Mouse (Mus musculus): Measurements from ENCODE around the gene Tmem95. TPM values are rescaled to one million over a fixed set of nuclear protein-coding genes. Genes with fewer than 3 reads are reported as not detected.

The Tmem95 gene
- polyA plus RNA-seq, 1 experiment from 2014 or later, result 0.25 TPM

DNA sequence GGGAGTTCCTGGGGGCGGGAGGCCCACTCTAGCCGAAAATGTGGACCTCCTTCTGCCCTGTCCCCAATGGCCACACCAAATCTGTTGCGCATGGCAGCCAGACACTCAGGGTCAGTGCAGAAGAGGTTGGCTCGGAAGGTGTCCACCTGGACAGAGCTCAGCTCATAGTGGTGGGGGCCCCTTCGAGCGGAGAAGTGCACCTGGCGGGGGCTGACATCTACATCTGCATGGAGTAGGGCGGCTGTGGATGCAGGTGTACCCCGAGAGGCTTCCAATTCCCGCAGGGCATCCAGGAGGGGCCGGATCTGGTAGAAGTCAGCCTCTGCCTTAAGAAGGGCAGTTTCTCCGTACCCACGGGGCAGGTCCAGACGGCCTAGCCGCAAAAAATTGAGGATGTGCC is 1.9 kb upstream of the Tmem95 start:
- 51% methylated on average over 15 of the region's 15 CpGs for WGBS
- Histone ChIP-seq H3K4me2 (replicated peaks; ENCODE audit: low read depth) (peak overlapping the region; percentile 77), H3K4me1 (replicated peaks; ENCODE audit: control insufficient read depth, insufficient read depth) (peaks cover 11% of the 10 kb centered on the region), H3K9me3 (ENCODE audit: control insufficient read depth, low read length) (no peaks in the 10 kb centered on the region), H3K36me3 (ENCODE audit: control insufficient read depth, insufficient read depth, low read length) (no peaks in the 10 kb centered on the region), H3K27ac (replicated peaks) (peak overlapping the region; percentile 93), H3K4me3 (ENCODE audit: low read depth, low read length) (peak overlapping the region; percentile 57), H3K27me3 (ENCODE audit: control insufficient read depth, insufficient read depth, low read length) (no peaks in the 10 kb centered on the region), H3K9ac (ENCODE audit: low read length) (peak overlapping the region; percentile 65)
- TF ChIP-seq EP300 (optimal IDR thresholded peaks at IDR 0.05) (no peak), CTCF (IDR thresholded peaks at IDR 0.05; ENCODE audit: low read depth) (no peak)
- DNase-seq (ENCODE audit: low spot score) (no peak), ATAC-seq (ENCODE audit: low FRiP score, low TSS enrichment) (no peak)

DNA sequence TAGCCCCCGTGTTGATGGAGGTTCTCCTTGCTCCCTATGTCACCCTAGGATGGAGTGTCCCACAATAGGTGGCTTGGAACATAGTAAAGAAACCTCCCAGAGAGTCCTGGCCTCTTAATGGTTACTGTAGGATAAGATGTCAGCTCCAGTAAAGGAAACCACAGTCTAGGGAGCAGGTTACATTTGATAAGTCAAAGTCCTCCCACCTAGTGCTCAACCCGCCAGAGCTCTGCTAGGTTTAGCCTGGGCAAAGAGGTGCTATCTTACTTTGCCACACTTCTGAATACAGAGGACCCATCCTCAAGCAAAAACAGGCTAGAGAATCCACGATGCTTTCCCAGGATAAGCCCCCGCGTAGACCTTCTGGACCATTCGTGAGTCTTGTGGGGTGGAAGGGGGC is 1.1 kb upstream of the Tmem95 start:
- no peaks in the 10 kb centered on the region for H3K36me3 ChIP-seq (ENCODE audit: control insufficient read depth, insufficient read depth, low read length)
- H3K4me2 ChIP-seq (replicated peaks; ENCODE audit: low read depth), result peak overlapping the region; percentile 77
- H3K4me3 ChIP-seq (ENCODE audit: low read depth, low read length), result peak overlapping the region; percentile 57
- no peak for DNase-seq (ENCODE audit: low spot score)
- WGBS, result 84% methylated on average over 6 of the region's 6 CpGs
- H3K9me3 ChIP-seq (ENCODE audit: control insufficient read depth, low read length), result no peaks in the 10 kb centered on the region
- TF ChIP-seq CTCF (IDR thresholded peaks at IDR 0.05; ENCODE audit: low read depth), result no peak
- no peak for TF ChIP-seq EP300 (optimal IDR thresholded peaks at IDR 0.05)
- peaks cover 11% of the 10 kb centered on the region for H3K4me1 ChIP-seq (replicated peaks; ENCODE audit: control insufficient read depth, insufficient read depth)
- no peak for ATAC-seq (ENCODE audit: low FRiP score, low TSS enrichment)
- H3K27ac ChIP-seq (replicated peaks), result peak overlapping the region; percentile 93
- peak overlapping the region; percentile 65 for H3K9ac ChIP-seq (ENCODE audit: low read length)
- H3K27me3 ChIP-seq (ENCODE audit: control insufficient read depth, insufficient read depth, low read length), result no peaks in the 10 kb centered on the region

DNA sequence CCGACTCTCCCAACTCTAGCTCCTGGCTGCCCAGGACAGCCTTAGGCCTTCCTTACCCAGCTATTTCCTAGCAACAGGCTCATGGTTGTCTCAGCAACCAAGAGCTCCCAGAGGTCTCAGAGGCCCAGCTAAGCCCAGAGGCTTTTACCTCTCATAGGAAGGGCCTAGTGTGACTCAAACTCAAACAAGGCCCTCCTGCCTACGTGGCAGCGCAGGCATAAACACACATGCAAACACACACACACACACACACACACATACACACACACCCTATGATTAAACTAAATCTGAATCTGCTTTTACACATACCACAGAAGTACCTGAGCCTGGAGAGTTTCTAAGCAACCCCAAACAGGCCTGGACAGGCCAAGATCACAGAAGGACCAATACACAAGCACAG is 581 bp upstream of the Tmem95 start:
- H3K9ac ChIP-seq (ENCODE audit: low read length), result no peak overlapping the region
- DNase-seq (ENCODE audit: low spot score) (peak; percentile 52), ATAC-seq (ENCODE audit: low FRiP score, low TSS enrichment) (peak; percentile 28)
- H3K4me1 ChIP-seq (replicated peaks; ENCODE audit: control insufficient read depth, insufficient read depth), result peaks cover 11% of the 10 kb centered on the region
- no peaks in the 10 kb centered on the region for H3K27me3 ChIP-seq (ENCODE audit: control insufficient read depth, insufficient read depth, low read length)
- H3K4me2 ChIP-seq (replicated peaks; ENCODE audit: low read depth), result no peak overlapping the region
- H3K9me3 ChIP-seq (ENCODE audit: control insufficient read depth, low read length), result no peaks in the 10 kb centered on the region
- no peak overlapping the region for H3K4me3 ChIP-seq (ENCODE audit: low read depth, low read length)
- H3K27ac ChIP-seq (replicated peaks), result peak overlapping the region; percentile 93
- WGBS, result 52% methylated on average over 3 of the region's 3 CpGs
- no peak for TF ChIP-seq CTCF (IDR thresholded peaks at IDR 0.05; ENCODE audit: low read depth)
- TF ChIP-seq EP300 (optimal IDR thresholded peaks at IDR 0.05), result no peak
- H3K36me3 ChIP-seq (ENCODE audit: control insufficient read depth, insufficient read depth, low read length), result no peaks in the 10 kb centered on the region

- TF ChIP-seq CTCF (IDR thresholded peaks at IDR 0.05; ENCODE audit: low read depth) (peak; percentile 92), EP300 (optimal IDR thresholded peaks at IDR 0.05) (no peak)
- peaks cover 11% of the 10 kb centered on the region for H3K4me1 ChIP-seq (replicated peaks; ENCODE audit: control insufficient read depth, insufficient read depth)
- peak overlapping the region; percentile 63 for H3K27ac ChIP-seq (replicated peaks)
- peak; percentile 91 for DNase-seq (ENCODE audit: low spot score)
- H3K27me3 ChIP-seq (ENCODE audit: control insufficient read depth, insufficient read depth, low read length), result no peaks in the 10 kb centered on the region
- H3K9me3 ChIP-seq (ENCODE audit: control insufficient read depth, low read length), result no peaks in the 10 kb centered on the region
- H3K4me3 ChIP-seq (ENCODE audit: low read depth, low read length), result no peak overlapping the region
- 2% methylated on average over 12 of the region's 12 CpGs for WGBS
- no peaks in the 10 kb centered on the region for H3K36me3 ChIP-seq (ENCODE audit: control insufficient read depth, insufficient read depth, low read length)
- no peak overlapping the region for H3K9ac ChIP-seq (ENCODE audit: low read length)
- H3K4me2 ChIP-seq (replicated peaks; ENCODE audit: low read depth), result no peak overlapping the region
- peak; percentile 39 for ATAC-seq (ENCODE audit: low FRiP score, low TSS enrichment)
These were observed 951 bp downstream of the Tmem95 start for GRCm38 (mm10) chr11:69876867-69877266.

GRCm38 (mm10) chr11:69876186-69876585 is 1.6 kb downstream of the Tmem95 start:
- Histone ChIP-seq H3K9me3 (ENCODE audit: control insufficient read depth, low read length) (no peaks in the 10 kb centered on the region), H3K4me3 (ENCODE audit: low read depth, low read length) (no peak overlapping the region), H3K9ac (ENCODE audit: low read length) (no peak overlapping the region), H3K4me2 (replicated peaks; ENCODE audit: low read depth) (no peak overlapping the region), H3K4me1 (replicated peaks; ENCODE audit: control insufficient read depth, insufficient read depth) (peaks cover 11% of the 10 kb centered on the region), H3K27ac (replicated peaks) (peak overlapping the region; percentile 63), H3K36me3 (ENCODE audit: control insufficient read depth, insufficient read depth, low read length) (no peaks in the 10 kb centered on the region), H3K27me3 (ENCODE audit: control insufficient read depth, insufficient read depth, low read length) (no peaks in the 10 kb centered on the region)
- TF ChIP-seq CTCF (IDR thresholded peaks at IDR 0.05; ENCODE audit: low read depth) (no peak; the same call in 1 of the 2 replicates), EP300 (optimal IDR thresholded peaks at IDR 0.05) (no peak)
- ATAC-seq (ENCODE audit: low FRiP score, low TSS enrichment), result no peak
- no peak for DNase-seq (ENCODE audit: low spot score)
- WGBS, result 35% methylated on average over 7 of the region's 7 CpGs

- Histone ChIP-seq H3K4me3 (ENCODE audit: low read depth, low read length) (no peak overlapping the region), H3K9me3 (ENCODE audit: control insufficient read depth, low read length) (no peaks in the 10 kb centered on the region), H3K27ac (replicated peaks) (no peak overlapping the region), H3K9ac (ENCODE audit: low read length) (no peak overlapping the region), H3K36me3 (ENCODE audit: control insufficient read depth, insufficient read depth, low read length) (no peaks in the 10 kb centered on the region), H3K4me1 (replicated peaks; ENCODE audit: control insufficient read depth, insufficient read depth) (peaks cover under 1% of the 10 kb centered on the region; the same call in 1 of the 2 replicates), H3K4me2 (replicated peaks; ENCODE audit: low read depth) (no peak overlapping the region), H3K27me3 (ENCODE audit: control insufficient read depth, insufficient read depth, low read length) (no peaks in the 10 kb centered on the region)
- DNase-seq (ENCODE audit: low spot score) (no peak), ATAC-seq (ENCODE audit: low FRiP score, low TSS enrichment) (no peak)
- TF ChIP-seq CTCF (IDR thresholded peaks at IDR 0.05; ENCODE audit: low read depth) (no peak), EP300 (optimal IDR thresholded peaks at IDR 0.05) (no peak)
- 70% methylated on average over 4 of the region's 4 CpGs for WGBS
These were observed 5.4 kb downstream of the Tmem95 start for GRCm38 (mm10) chr11:69872451-69872850.
